Mouse (Mus musculus) induced T-regulatory cell, adult 2 months (primary cell): Measurements from ENCODE around the gene Ddx1.

Experiments used
- DNase-seq: peaks from one replicate; pipeline ENCODE4 v3.0.0-alpha.2; 2012; ENCODE audit warnings: low read depth

Ddx1 gene

DNA sequence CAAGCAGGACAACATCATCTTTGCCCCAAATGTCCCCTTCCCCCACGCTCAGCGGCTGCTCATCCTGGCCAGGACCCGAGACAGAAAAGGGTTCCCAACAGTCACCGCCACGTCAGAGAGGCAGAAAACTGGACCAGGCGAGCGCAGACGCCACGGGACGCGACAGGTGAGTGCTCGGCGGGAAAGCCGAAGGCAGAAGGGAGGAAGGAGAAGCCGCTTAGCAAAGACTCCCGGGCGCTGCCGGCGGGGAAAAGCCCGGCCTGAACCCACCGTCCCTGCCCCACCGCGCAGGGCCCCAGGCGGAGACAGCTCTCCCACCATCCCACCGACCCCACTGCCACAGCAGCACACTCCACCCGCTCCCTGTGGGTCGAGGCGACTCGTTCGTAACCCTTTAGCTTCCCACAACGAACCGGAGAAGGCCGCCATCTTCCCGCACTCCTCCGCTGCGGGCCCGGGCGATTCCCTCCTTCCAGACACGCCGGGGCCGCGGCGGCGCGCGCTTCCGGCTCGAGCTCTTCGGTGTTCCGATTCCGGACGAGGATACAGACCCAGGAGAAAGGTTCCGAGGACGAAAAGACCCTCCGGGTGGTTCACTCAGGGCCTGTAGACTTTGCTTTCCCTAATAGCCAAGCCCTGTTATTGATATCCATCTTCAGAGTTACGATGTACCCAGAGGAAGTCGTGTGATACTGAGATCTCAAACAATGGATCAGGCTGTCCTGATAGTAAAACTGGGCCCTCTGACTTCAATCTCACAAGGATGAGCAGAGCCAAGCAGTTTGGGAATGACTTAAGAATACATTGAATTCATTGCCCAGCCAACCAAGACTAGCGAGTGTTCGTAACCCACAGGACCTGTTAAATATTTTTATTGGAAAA, at the start of gene Ddx1:
Gene Ddx1, minus strand, starts transcription at position 523 of the 882 bp plus-strand sequence.
- peak; percentile 86 for DNase-seq

DNA sequence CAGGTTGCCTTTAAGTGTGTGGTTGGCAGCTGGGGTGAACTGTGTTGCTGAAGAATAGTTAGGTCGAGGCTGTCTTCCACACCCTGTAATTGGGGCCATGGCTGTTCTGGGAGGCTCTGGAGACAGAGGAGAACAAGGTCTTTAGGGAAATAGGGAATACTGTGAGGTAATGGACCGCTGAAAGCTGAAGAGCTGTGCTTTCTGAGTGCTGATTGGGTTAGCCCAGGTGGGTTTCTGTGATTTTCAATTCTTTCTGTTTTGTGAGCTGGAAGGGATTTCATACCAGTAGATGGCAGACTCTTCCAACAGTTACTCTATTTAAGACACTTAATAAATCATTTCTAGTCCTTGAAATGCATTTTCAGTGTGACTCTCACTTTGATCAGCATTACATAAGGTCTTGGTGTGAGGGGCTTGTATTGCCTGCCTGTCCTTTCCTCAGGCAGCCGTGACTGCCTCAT, 44.4 kb upstream of the Ddx1 start:
- DNase-seq: peak; percentile 10

DNA sequence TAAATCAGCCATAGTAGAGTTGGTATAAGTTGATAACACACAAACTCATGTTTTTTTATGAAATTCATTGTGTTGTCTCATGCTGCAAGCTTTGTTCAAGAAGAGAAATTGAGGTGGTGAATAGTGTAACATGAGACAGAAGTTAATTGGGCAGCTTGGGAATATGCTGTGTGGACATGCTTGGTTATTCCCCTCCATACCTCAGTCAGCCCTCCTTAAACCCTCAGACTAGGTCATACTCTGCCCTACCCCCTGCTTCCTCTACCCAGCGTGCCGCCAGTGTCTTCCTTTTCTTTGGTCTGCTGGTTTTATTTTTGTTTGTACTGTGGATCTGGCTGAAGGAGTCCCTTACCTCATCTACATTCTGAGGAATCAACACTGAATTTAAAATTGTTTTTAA, 42.4 kb upstream of the Ddx1 start:
- no peak for DNase-seq

GRCm38 (mm10) chr12:13269570-13270390, 20.8 kb upstream of the Ddx1 start:
- peak; percentile 61 for DNase-seq

DNA sequence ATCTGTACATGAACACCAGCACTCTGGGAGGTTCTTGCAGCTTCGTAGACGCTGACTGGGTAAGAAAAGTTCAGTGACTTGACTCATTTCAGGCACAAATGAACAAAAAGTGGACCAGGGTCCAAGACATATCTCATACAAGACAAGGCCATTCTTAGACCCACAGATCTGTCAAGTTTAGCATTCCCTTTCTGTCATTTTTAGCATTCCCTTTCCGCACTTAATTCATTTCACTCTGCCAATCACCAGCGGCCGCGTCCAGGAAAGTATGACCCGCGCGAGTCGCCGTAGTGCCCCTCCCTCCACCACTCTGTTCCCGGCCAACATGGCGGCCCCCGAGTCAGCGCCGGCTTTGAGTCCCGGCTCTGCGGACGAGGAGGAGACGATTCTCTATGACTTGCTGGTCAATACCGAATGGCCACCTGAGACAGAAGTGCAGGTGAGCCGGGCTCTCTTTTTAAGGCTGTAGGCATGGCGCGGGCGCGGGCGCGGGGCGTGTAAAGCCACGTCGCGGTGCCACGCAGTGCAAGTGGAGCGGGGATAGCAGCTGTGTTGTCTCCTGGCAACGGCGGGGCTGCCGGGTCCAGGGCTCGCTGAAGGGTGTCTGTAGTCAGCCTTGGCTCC, 19.9 kb upstream of the Ddx1 start, which contains the start of gene Nbas:
Gene Nbas, plus strand, starts transcription at position 308 of the 624 bp plus-strand sequence.
- peak; percentile 77 for DNase-seq

- DNase-seq: no peak
Observed at GRCm38 (mm10) chr12:13268412-13268811, 19.4 kb upstream of the Ddx1 start.

- DNase-seq: no peak
Observed at GRCm38 (mm10) chr12:13255701-13256100, 6.7 kb upstream of the Ddx1 start.

GRCm38 (mm10) chr12:13255068-13255467, 6.1 kb upstream of the Ddx1 start:
- no peak for DNase-seq

- no peak for DNase-seq
Observed at GRCm38 (mm10) chr12:13249573-13249919, 533 bp upstream of the Ddx1 start.

DNA sequence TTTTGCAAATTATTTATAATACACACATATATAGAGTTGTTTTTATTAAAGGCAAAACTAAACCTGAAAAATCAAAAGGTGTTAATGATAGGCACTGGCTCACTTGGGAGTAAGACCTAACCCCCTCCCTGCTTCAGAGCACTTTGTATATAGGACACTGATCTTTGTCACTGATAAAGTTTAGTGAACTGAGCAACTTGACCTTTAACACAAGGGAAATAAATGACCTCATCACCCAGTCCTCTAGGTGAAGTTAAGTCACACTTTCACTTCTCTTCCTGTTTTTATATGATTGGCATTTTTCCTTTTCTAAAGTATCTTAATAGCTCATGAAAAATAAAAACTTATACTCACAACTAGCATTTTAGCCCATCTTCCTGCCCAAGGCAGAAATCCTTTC, 6.6 kb downstream of the Ddx1 start:
- DNase-seq: no peak

DNA sequence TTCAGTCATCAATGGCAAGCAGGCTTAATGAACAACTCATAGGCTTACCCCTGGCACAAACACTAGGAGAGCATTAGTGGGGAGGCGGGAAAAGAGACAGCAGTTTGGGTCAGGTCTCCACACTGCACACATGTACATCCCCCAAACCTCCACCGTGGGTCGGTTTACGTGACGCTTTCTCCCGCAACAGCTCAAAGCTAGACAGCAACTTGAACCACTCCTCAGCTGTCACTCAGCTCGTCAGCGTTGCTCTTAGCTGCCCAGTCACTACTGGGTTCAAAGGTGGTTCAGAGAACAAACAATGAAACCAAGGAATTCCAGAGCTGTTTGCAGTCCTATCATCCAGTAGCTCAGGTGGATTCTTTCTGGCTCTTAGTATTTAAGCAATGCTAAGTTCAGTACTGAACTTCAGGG, 30.9 kb downstream of the Ddx1 start:
- no peak for DNase-seq

GRCm38 (mm10) chr12:13217568-13217967, 31.4 kb downstream of the Ddx1 start:
- DNase-seq: no peak

DNA sequence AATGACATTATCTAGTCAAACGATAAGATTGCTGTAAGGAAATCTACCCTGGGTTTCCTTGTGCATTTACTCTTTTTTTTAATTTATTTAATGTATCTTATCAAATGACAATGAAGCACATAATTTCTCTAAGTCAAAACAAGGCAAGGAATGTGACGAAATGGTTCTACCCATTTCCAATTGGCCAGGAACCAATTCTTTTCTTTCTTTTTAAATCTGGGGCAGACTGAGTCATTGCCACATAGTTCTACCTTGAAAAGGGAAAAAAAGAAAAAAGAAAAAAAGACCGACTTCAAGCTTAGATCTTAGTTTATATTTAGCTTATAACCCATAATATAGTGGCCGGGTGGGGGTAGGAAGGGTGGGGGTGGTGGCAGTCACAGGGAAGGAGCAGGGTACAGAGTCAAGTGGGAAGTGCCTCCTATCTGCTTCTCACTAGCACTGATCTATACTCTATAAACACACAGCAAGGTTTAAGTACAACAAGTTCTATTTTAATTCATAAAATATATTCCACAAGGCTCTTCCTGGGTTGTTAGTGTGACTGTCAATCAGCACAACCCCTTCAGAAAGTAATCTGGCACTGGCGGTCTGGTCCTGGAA, 32.4 kb downstream of the Ddx1 start:
- DNase-seq: no peak

DNA sequence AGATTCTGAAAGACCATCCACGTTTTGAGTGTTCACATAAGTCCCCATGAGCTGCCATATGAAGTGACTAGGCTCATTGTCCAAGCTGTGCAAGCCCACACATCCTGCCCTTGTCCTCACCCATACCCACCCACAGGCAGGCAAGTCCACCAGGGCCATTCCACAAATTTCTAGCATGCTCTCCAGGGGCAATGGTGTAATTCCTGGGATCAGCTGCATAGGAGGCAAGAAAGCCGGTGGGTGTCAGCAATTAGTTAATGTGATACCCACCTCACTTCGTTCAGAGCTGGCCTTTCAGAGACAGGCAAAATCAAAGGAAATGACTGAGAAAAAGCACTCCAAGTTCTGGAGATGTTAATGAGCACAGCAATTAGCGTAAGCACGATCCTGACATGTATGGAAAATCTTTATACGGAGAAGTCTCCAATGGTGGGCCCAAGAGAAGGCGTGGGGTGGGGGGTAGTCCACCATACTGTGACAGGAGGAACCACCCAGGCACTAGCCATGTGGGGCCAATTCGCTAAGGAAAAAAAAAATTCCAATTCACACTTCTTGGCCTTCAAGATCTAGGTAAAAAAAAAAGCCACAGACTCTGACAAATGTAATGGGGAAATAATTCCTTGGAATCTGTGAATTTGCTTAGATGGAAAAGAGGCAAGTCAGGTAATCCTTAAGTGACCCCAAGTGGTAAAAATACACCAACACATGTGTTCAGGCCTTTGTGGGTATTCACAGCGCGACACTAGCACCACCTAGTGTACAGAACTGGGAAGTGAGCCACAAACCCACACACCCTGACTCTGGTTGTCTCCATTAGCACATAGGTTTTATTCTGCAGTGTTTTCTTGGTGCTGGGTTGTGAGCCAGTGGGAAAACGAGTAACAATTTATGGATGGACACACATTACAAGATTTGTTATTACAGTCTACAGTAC, 34.4 kb downstream of the Ddx1 start:
- peak; percentile 78 for DNase-seq

DNA sequence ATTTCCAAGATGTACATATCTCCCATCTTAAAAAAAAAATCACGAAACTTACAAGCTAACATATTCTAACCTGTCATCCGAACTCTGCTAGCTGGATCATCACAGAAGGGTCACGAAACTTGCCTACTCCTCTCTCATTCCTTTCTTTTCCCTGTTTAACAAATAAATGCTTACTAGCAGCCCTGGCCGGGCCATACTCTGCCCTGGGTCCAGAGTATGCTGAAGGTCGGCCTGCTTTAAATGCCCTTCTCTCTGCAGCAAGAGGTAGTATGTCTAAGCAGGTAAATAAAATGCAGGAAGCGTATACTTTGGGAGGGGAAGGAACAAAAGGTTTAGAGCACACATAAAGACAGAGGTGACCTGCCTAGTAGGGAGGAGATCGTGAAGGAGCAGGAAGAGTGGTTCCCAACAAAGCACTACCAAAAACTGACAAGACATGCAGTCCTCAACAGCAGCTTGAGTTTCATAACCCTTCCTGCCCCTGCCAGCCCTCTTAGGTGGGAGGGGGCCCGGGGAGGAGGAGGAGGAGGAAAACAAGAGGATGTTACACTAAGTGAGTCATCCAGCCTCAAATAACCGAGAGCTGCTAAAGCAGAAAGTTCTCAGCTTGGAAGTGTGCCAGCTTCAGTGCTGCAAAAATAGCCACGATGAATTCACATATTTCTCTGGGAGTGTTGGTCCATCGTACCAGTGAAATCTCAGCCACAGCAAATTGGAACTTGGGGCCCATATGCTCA, 37.1 kb downstream of the Ddx1 start:
- DNase-seq: no peak

DNA sequence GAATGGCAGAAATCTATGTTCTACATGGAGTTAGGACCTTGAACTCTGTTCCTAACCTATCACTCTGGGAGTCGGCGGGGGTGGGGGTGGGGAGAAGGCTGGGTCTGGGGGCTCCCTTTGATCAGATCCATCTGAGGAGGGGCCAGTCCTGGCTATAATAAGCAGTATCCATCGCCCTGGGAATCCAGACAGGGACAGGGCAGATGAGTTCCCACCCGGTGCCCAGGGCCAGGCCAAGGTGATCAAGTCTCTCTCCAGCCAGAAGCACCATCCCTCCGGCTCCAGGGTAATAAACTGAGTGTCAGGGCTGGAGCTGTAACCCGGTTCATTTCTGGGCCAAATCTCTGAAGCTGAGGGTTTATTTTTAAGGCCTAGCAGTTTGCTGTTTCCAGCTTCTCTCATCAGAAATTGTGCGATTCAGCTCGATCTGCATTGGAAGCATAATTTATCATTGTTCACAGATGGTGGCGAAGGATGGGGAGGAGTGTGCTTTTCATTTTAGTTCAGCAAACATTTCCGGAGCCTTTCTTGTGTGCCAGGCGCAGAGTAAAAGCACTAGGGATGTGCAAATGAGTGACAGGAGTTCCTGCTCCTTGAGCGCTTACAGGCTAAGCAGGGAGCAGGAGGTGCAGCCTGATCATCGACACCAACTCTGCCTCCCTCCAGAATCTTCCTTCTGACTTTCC, 39.2 kb downstream of the Ddx1 start:
- no peak for DNase-seq

GRCm38 (mm10) chr12:13208983-13209451, 40.0 kb downstream of the Ddx1 start:
- DNase-seq: no peak

DNA sequence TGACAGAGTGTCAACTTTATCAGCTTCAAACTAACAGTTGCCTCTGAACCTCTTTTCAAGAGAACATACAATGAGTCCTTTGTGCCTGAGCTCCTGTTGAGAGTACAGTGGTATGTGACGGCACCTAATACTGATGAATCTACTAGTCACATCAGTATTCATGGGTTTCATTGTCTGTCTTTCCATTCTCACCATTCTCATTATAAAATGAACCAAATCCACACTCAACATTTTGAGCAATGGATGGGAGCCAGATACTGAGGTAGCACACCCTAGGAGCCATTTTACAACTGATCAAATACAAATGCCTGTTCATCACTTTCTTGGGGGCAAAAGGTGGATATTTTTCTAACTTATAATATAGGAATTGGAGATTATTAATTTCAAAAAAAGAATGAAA, 40.5 kb downstream of the Ddx1 start:
- no peak for DNase-seq

DNA sequence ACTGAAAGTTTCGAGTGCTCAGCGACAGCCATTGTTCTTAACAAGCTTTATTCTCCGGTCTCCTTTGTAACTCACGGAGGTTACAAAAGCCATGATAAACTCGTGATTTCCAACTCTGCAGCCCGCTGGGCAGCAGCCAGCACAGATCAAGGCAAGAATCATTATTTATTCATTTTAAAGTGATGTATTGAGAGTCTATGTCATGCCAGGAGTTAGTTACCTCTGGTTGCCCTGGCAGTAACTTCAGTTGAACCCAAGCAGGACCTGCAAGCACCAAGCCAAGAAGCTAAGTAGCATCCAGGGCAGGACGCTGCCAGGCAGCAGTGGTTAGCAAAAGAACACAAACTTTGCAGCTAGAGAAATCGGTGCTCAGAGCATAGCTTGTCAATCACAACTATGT, 41.9 kb downstream of the Ddx1 start:
- no peak for DNase-seq

DNA sequence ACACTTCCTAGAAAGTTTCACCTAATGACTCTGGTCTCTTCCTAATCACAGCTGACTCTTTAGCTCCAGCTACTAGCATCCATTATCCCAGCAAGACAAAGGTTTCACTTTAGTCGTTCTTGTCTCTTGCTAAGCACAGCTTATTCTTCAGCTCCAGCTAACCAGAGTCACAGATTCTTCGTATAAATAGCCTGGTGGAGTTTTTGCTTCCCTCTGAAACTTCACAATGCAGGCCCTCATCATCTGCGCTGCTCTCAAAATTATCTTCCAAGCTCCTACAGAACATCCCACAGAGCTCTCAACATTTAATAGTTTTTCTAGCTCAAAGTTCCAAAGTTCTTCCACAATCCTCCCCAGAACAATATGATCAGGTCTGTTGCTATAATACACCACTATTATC, 43.3 kb downstream of the Ddx1 start:
- no peak for DNase-seq
